Mouse (Mus musculus): ENCODE measurements around the gene Cgnl1. TPM values are rescaled to one million over a fixed set of nuclear protein-coding genes. Genes with fewer than 3 reads are reported as not detected.

The Cgnl1 gene
- polyA plus RNA-seq, 1 experiment from 2014 or later = 2.2 TPM

DNA sequence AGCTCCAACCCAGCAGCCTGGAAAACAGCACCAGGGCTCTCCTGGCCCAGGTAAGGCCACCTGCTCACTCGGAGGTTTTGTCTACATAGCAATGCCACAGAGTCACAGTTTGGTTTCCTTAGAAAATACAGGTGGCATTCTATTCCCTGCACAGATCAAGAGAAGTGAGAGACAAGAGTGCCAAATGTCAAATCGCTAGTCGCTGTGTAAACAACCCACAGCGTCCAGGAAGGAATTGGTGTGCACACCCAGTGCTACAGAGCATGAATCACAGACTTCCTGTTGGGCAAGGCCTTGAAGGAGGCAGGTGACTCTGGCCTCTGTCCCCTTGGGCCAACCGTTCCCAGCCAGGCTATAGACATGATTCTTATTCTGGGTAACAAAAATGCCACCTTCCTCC is 103.8 kb downstream of the Cgnl1 start:
- DNase-seq = peak; percentile 18
- ATAC-seq = no peak
- peaks cover 22% of the 10 kb centered on the region for H3K4me1 ChIP-seq (ENCODE audit: insufficient read depth)
- no peak overlapping the region for H3K4me3 ChIP-seq (ENCODE audit: low read depth, low read length)
- no peak overlapping the region for H3K9ac ChIP-seq (replicated peaks)
- WGBS (ENCODE audit: insufficient replicate concordance) = 14% methylated on average over 5 of the region's 5 CpGs
- no peaks in the 10 kb centered on the region for H3K36me3 ChIP-seq (replicated peaks; ENCODE audit: insufficient read depth, low read length)
- H3K27ac ChIP-seq (ENCODE audit: low read depth) = no peak overlapping the region
- no peaks in the 10 kb centered on the region for H3K27me3 ChIP-seq (ENCODE audit: insufficient read depth, low read length)
- no peak overlapping the region for H3K4me2 ChIP-seq (ENCODE audit: low read depth, low read length)
- no peaks in the 10 kb centered on the region for H3K9me3 ChIP-seq (ENCODE audit: low read length)
- TF ChIP-seq CTCF (IDR thresholded peaks at IDR 0.05; ENCODE audit: low read depth) (no peak), EP300 (IDR thresholded peaks at IDR 0.05; ENCODE audit: low read depth) (0 out of 2 replicates have a peak, but pooled peaks have one; percentile 12)

DNA sequence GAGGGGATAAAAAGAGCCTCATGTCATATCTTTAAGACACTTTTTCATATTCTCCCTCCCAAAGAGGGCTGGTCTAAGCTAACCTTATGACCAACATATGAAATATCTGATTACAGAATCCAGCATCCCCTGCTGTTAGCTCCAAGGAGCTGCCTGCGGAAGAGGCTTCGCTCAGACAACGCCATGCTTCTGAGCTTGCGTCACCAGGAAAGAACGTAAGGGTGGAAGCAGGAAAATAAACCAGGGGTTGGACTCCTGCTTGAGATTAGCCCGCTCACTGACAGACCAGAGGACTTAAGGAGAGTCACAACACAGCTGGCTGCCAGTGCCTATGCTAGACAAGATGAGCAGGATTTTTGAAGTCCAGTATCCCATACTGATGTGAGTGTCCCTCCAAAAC is 105.0 kb downstream of the Cgnl1 start:
- ATAC-seq = no peak
- DNase-seq = no peak
- no peak overlapping the region for H3K27ac ChIP-seq (ENCODE audit: low read depth)

GRCm38 (mm10) chr9:71665493-71665892 is 105.9 kb downstream of the Cgnl1 start:
- DNase-seq (no peak), ATAC-seq (no peak)
- Histone ChIP-seq H3K9me3 (ENCODE audit: low read length) (no peaks in the 10 kb centered on the region), H3K4me1 (ENCODE audit: insufficient read depth) (peaks cover 25% of the 10 kb centered on the region), H3K27ac (ENCODE audit: low read depth) (no peak overlapping the region), H3K4me2 (ENCODE audit: low read depth, low read length) (no peak overlapping the region), H3K27me3 (ENCODE audit: insufficient read depth, low read length) (no peaks in the 10 kb centered on the region), H3K36me3 (replicated peaks; ENCODE audit: insufficient read depth, low read length) (no peaks in the 10 kb centered on the region), H3K9ac (replicated peaks) (no peak overlapping the region), H3K4me3 (ENCODE audit: low read depth, low read length) (no peak overlapping the region)
- 71% methylated on average over 3 of the region's 3 CpGs for WGBS (ENCODE audit: insufficient replicate concordance)
- no peak for TF ChIP-seq EP300 (IDR thresholded peaks at IDR 0.05; ENCODE audit: low read depth)

More for the DNA sequence above, 105.0 kb downstream of the Cgnl1 start:
- WGBS (ENCODE audit: insufficient replicate concordance) = 67% methylated on average over 6 of the region's 6 CpGs
- H3K4me1 ChIP-seq (ENCODE audit: insufficient read depth) = peaks cover 22% of the 10 kb centered on the region
- no peak overlapping the region for H3K4me2 ChIP-seq (ENCODE audit: low read depth, low read length)
- no peaks in the 10 kb centered on the region for H3K27me3 ChIP-seq (ENCODE audit: insufficient read depth, low read length)
- H3K9me3 ChIP-seq (ENCODE audit: low read length) = no peaks in the 10 kb centered on the region
- no peaks in the 10 kb centered on the region for H3K36me3 ChIP-seq (replicated peaks; ENCODE audit: insufficient read depth, low read length)
- TF ChIP-seq CTCF (IDR thresholded peaks at IDR 0.05; ENCODE audit: low read depth) = no peak
- no peak for TF ChIP-seq EP300 (IDR thresholded peaks at IDR 0.05; ENCODE audit: low read depth)
- no peak overlapping the region for H3K9ac ChIP-seq (replicated peaks)
- H3K4me3 ChIP-seq (ENCODE audit: low read depth, low read length) = no peak overlapping the region

DNA sequence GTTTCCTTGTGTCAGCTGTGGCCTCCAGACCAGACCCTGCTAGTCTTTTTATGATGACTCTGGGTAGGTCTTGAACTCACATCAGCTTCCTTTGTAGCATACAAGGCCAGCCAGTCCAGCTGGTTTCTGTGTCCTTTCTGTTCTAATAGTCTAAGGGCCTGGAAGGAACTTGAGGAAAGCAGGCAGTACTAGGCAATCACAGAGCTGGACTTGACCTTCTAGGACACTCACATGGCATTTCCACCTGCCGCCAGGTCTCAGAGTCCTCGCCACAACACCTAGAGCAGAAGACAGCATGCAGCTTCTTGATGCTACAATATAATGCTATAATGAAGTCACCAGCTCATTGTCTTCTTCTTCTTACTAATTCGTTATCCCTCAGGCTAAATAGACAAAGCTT is 106.5 kb downstream of the Cgnl1 start:
- DNase-seq = no peak
- H3K9me3 ChIP-seq (ENCODE audit: low read length) = no peaks in the 10 kb centered on the region
- 82% methylated on average over 3 of the region's 3 CpGs for WGBS (ENCODE audit: insufficient replicate concordance)

DNA sequence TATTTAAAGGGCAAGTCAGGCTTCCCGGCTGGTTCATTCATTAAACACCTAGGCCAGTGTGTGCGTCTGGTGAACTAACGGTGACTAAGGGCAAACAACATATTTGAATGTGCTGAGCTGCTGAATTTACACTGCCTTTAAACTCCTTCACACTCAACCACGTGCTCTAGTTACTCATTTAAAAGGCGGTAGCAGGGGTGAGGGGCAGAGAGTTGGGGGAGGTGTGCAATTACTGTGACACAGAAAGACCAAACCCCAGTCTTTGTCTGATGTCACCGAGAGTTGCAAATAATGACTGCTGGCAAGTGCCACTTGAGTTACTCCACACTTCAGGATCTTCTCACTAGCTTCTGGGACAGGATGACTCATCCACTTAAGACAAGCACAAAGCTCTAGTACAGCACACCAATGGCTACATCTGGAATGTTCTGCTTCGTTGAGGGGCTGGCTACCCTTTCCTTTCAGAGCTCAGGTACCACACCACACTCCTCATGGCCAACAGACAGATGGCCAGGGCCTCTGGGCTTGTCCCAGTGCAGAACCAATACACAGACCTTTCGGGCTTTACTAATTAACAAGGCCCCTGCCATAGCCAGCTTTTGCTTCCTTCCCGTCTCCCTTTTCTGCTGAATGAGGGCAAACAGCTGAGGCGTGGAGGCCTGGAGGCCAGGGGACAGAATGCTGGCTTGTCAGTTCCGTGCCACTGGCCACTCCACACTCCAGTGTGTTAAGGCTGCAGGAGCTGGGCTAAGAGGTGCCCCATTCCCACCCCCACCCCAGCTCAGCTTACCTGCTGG is 107.8 kb downstream of the Cgnl1 start:
- peak overlapping the region; percentile 18; the same call in 1 of the 2 replicates for H3K27ac ChIP-seq (ENCODE audit: low read depth)

More for the DNA sequence above, 106.5 kb downstream of the Cgnl1 start:
- ATAC-seq = no peak
- Histone ChIP-seq H3K9ac (replicated peaks) (no peak overlapping the region), H3K36me3 (replicated peaks; ENCODE audit: insufficient read depth, low read length) (no peaks in the 10 kb centered on the region), H3K4me3 (ENCODE audit: low read depth, low read length) (no peak overlapping the region), H3K27me3 (ENCODE audit: insufficient read depth, low read length) (no peaks in the 10 kb centered on the region), H3K4me1 (ENCODE audit: insufficient read depth) (peaks cover 28% of the 10 kb centered on the region), H3K27ac (ENCODE audit: low read depth) (no peak overlapping the region), H3K4me2 (ENCODE audit: low read depth, low read length) (no peak overlapping the region)
- TF ChIP-seq EP300 (IDR thresholded peaks at IDR 0.05; ENCODE audit: low read depth) (no peak), CTCF (IDR thresholded peaks at IDR 0.05; ENCODE audit: low read depth) (no peak)

GRCm38 (mm10) chr9:71660540-71660939 is 110.9 kb downstream of the Cgnl1 start:
- DNase-seq (peak; percentile 21), ATAC-seq (no peak)
- TF ChIP-seq EP300 (IDR thresholded peaks at IDR 0.05; ENCODE audit: low read depth) (no peak), CTCF (IDR thresholded peaks at IDR 0.05; ENCODE audit: low read depth) (no peak)
- Histone ChIP-seq H3K4me3 (ENCODE audit: low read depth, low read length) (no peak overlapping the region), H3K9ac (replicated peaks) (no peak overlapping the region), H3K4me2 (ENCODE audit: low read depth, low read length) (no peak overlapping the region), H3K27me3 (ENCODE audit: insufficient read depth, low read length) (no peaks in the 10 kb centered on the region), H3K36me3 (replicated peaks; ENCODE audit: insufficient read depth, low read length) (no peaks in the 10 kb centered on the region), H3K27ac (ENCODE audit: low read depth) (no peak overlapping the region), H3K4me1 (ENCODE audit: insufficient read depth) (peaks cover 20% of the 10 kb centered on the region), H3K9me3 (ENCODE audit: low read length) (0 out of 2 replicates have a peak, but pooled peaks cover 2% of the 10 kb centered on the region)
- 23% methylated on average over 9 of the region's 9 CpGs for WGBS (ENCODE audit: insufficient replicate concordance)

More for the DNA sequence above, 107.8 kb downstream of the Cgnl1 start:
- H3K36me3 ChIP-seq (replicated peaks; ENCODE audit: insufficient read depth, low read length) = no peaks in the 10 kb centered on the region
- no peaks in the 10 kb centered on the region for H3K27me3 ChIP-seq (ENCODE audit: insufficient read depth, low read length)
- H3K4me2 ChIP-seq (ENCODE audit: low read depth, low read length) = no peak overlapping the region
- WGBS (ENCODE audit: insufficient replicate concordance) = 59% methylated on average over 11 of the region's 11 CpGs
- DNase-seq = peak; percentile 30
- peaks cover 29% of the 10 kb centered on the region for H3K4me1 ChIP-seq (ENCODE audit: insufficient read depth)
- peak; percentile 87 for ATAC-seq
- TF ChIP-seq CTCF (IDR thresholded peaks at IDR 0.05; ENCODE audit: low read depth) (no peak), EP300 (IDR thresholded peaks at IDR 0.05; ENCODE audit: low read depth) (no peak)
- no peak overlapping the region for H3K4me3 ChIP-seq (ENCODE audit: low read depth, low read length)
- no peaks in the 10 kb centered on the region for H3K9me3 ChIP-seq (ENCODE audit: low read length)
- H3K9ac ChIP-seq (replicated peaks) = no peak overlapping the region

Data from liver, postnatal 0 days (tissue).